Mouse (Mus musculus): Measurements from ENCODE around the gene Ifitm1. TPM values are rescaled to one million over a fixed set of nuclear protein-coding genes. Genes with fewer than 3 reads are reported as not detected.
"Not testable (repeated sequence)": the region's sequence is repeated elsewhere in the genome, so short reads cannot be mapped to it uniquely, and the experiment has no call there.

Ifitm1 gene
- total RNA-seq, 2 experiments from 2014 or later, result 8.0 to 13.7 TPM

- DNase-seq (ENCODE audit: low spot score in 2 of 2), result no peak
Observed at GRCm38 (mm10) chr7:140974940-140975339, 7.9 kb downstream of the Ifitm1 start.

- DNase-seq (ENCODE audit: low spot score in 2 of 2), result no peak
Observed at GRCm38 (mm10) chr7:140975465-140975864, 8.4 kb downstream of the Ifitm1 start.

- not testable (repeated sequence) for DNase-seq (ENCODE audit: low spot score in 2 of 2)
Observed at GRCm38 (mm10) chr7:140976720-140977119, 9.7 kb downstream of the Ifitm1 start.

GRCm38 (mm10) chr7:140981704-140982103 is 14.7 kb downstream of the Ifitm1 start:
- no peak for DNase-seq (ENCODE audit: low spot score in 2 of 2)

- DNase-seq (ENCODE audit: low spot score in 2 of 2), result no peak
Observed at GRCm38 (mm10) chr7:140982971-140983370, 15.9 kb downstream of the Ifitm1 start.

- DNase-seq (ENCODE audit: low spot score in 2 of 2), result no peak
Observed at GRCm38 (mm10) chr7:140987182-140988138, 20.4 kb downstream of the Ifitm1 start.

- no peak for DNase-seq (ENCODE audit: low spot score in 2 of 2)
Observed at GRCm38 (mm10) chr7:140989022-140989421, 22.0 kb downstream of the Ifitm1 start.

- no peak for DNase-seq (ENCODE audit: low spot score in 2 of 2)
Observed at GRCm38 (mm10) chr7:140990185-140990584, 23.2 kb downstream of the Ifitm1 start.

GRCm38 (mm10) chr7:140990622-140991021 is 23.6 kb downstream of the Ifitm1 start:
- DNase-seq (ENCODE audit: low spot score in 2 of 2), result no peak

- DNase-seq (ENCODE audit: low spot score in 2 of 2), result no peak
Observed at GRCm38 (mm10) chr7:140991117-140991689, 24.2 kb downstream of the Ifitm1 start.

GRCm38 (mm10) chr7:140997817-140998216 is 30.8 kb downstream of the Ifitm1 start:
- no peak for DNase-seq (ENCODE audit: low spot score in 2 of 2)

- no peak for DNase-seq (ENCODE audit: low spot score in 2 of 2)
Observed at GRCm38 (mm10) chr7:140998853-140999700, 32.1 kb downstream of the Ifitm1 start.

GRCm38 (mm10) chr7:141000881-141001708 is 34.1 kb downstream of the Ifitm1 start:
- no peak for DNase-seq (ENCODE audit: low spot score in 2 of 2)

- no peak for DNase-seq (ENCODE audit: low spot score in 2 of 2)
Observed at GRCm38 (mm10) chr7:141003248-141004010, 36.4 kb downstream of the Ifitm1 start.

- DNase-seq (ENCODE audit: low spot score in 2 of 2), result no peak
Observed at GRCm38 (mm10) chr7:141006446-141006845, 39.4 kb downstream of the Ifitm1 start.

GRCm38 (mm10) chr7:141006914-141007313 is 39.9 kb downstream of the Ifitm1 start:
- DNase-seq (ENCODE audit: low spot score in 2 of 2), result no peak

GRCm38 (mm10) chr7:141008312-141008761 is 41.3 kb downstream of the Ifitm1 start:
- no peak for DNase-seq (ENCODE audit: low spot score in 2 of 2)

- DNase-seq (ENCODE audit: low spot score in 2 of 2), result peak; percentile 36 to 70
Observed at GRCm38 (mm10) chr7:141008938-141009660, 42.1 kb downstream of the Ifitm1 start.

GRCm38 (mm10) chr7:141009665-141010064 is 42.6 kb downstream of the Ifitm1 start:
- no peak for DNase-seq (ENCODE audit: low spot score in 2 of 2)

All from adrenal gland, postnatal 4 days (tissue).